ENCODE assay signal across 24 mouse cellular contexts in the genomic region with DNA sequence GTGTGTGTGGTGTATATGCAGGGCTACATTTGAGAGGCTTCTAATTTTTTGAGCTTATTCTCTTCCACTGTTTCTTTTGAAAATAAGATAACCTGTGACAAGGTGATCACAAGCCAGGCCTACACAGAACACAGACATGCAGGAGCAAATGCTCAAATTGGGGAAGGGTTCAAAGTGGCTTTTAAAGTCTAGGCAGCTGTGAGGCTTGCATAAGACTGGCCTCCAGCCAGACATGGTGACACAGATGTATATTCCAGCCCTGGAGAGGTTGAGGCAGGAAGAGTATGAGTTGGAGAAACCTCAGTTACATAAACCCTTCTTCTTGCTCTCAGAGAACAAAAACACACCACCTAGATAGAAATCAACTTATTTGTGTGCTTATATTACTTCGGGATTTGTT. TPM values are rescaled to one million over a fixed set of nuclear protein-coding genes. Genes with fewer than 3 reads are reported as not detected.
DNase-seq lines count a peak whose midpoint lies in the region; ATAC-seq and TF ChIP-seq lines count a peak whose summit lies in the region.
"Had no signal": no experiment of that assay in that cellular context is flagged by ENCODE, and none has a peak within 500 bp of the region (broad histone marks: within the 10 kb centered on the region; RNA-seq: fewer than 3 reads in every experiment).

No protein-coding gene starts in this region.

- no peaks in the 10 kb centered on the region for H3K36me3 ChIP-seq in heart, adult 2 months (ENCODE audit: control insufficient read depth, insufficient read depth, low read length)
- no peaks in the 10 kb centered on the region for H3K36me3 ChIP-seq in hindbrain, embryonic 13.5 days
- H3K36me3 ChIP-seq: embryonic facial prominence, embryonic 13.5 days; embryonic facial prominence, embryonic 15.5 days; forebrain, embryonic 15.5 days had no signal

- TF ChIP-seq POLR2A in heart, adult 2 months (IDR thresholded peaks at IDR 0.05; ENCODE audit: insufficient read depth, low read depth, low read length) = no peak

- peak; percentile 68 for ATAC-seq in common myeloid progenitor, adult 5-6 weeks (replicated peaks; ENCODE audit: low read depth, poor library complexity, severe bottlenecking)
- peak; percentile 65 for ATAC-seq in granulocyte monocyte progenitor cell, adult 5-6 weeks (replicated peaks; ENCODE audit: poor library complexity, severe bottlenecking)
- peak; percentile 76 for ATAC-seq in megakaryocyte progenitor cell, adult 5-6 weeks (replicated peaks; ENCODE audit: poor library complexity)
- no peak for ATAC-seq in hindbrain, embryonic 13.5 days (ENCODE audit: low FRiP score)
- ATAC-seq: forebrain, embryonic 13.5 days; forebrain, embryonic 15.5 days; forebrain, postnatal 0 days had no signal

- H3K27me3 ChIP-seq in heart, adult 2 months (ENCODE audit: control insufficient read depth, insufficient read depth, low read length) = no peaks in the 10 kb centered on the region
- H3K27me3 ChIP-seq in hindbrain, embryonic 13.5 days = peaks cover 6% of the 10 kb centered on the region; the same call in 1 of the 2 replicates
- H3K27me3 ChIP-seq: forebrain, embryonic 13.5 days; forebrain, embryonic 15.5 days had no signal

- no peak overlapping the region for H3K4me2 ChIP-seq in hindbrain, embryonic 13.5 days
- H3K4me2 ChIP-seq: embryonic facial prominence, embryonic 13.5 days; embryonic facial prominence, embryonic 15.5 days; forebrain, embryonic 13.5 days; forebrain, embryonic 15.5 days had no signal

- no peak for TF ChIP-seq EP300 in heart, adult 2 months (IDR thresholded peaks at IDR 0.05; ENCODE audit: insufficient read depth, low read depth, low read length)

- 71% methylated on average over 1 of the region's 1 CpGs for WGBS in heart, adult 2 months
- 79% methylated on average over 1 of the region's 1 CpGs for WGBS in hindbrain, embryonic 13.5 days

- H3K27ac ChIP-seq in heart, adult 2 months = no peak overlapping the region
- H3K27ac ChIP-seq in hindbrain, embryonic 13.5 days = no peak overlapping the region
- H3K27ac ChIP-seq: embryonic facial prominence, embryonic 13.5 days; embryonic facial prominence, embryonic 15.5 days; forebrain, embryonic 13.5 days; forebrain, embryonic 15.5 days had no signal

- H3K4me1 ChIP-seq in heart, adult 2 months (ENCODE audit: control insufficient read depth, insufficient read depth, low read length) = no peaks in the 10 kb centered on the region
- no peaks in the 10 kb centered on the region for H3K4me1 ChIP-seq in hindbrain, embryonic 13.5 days (replicated peaks)
- H3K4me1 ChIP-seq: embryonic facial prominence, embryonic 13.5 days; embryonic facial prominence, embryonic 15.5 days; forebrain, embryonic 13.5 days; forebrain, embryonic 15.5 days had no signal

- H3K4me3 ChIP-seq in heart, adult 2 months = no peak overlapping the region
- H3K4me3 ChIP-seq in hindbrain, embryonic 13.5 days = no peak overlapping the region
- H3K4me3 ChIP-seq: embryonic facial prominence, embryonic 13.5 days; embryonic facial prominence, embryonic 15.5 days; erythroblast, embryonic 14.5 days; forebrain, embryonic 13.5 days; forebrain, embryonic 15.5 days had no signal

- H3K9me3 ChIP-seq in hindbrain, embryonic 13.5 days = no peaks in the 10 kb centered on the region
- H3K9me3 ChIP-seq: embryonic facial prominence, embryonic 13.5 days; embryonic facial prominence, embryonic 15.5 days; forebrain, embryonic 13.5 days; forebrain, embryonic 15.5 days had no signal

- intact Hi-C loops in heart, adult 2 months (cut with DNase I) = no loop called here

- H3K79me2 ChIP-seq in heart, adult 2 months (replicated peaks; ENCODE audit: control insufficient read depth, insufficient read depth, low read length) = no peaks in the 10 kb centered on the region

- H3K9ac ChIP-seq in heart, adult 2 months (ENCODE audit: low read depth, low read length) = no peak overlapping the region
- H3K9ac ChIP-seq in hindbrain, embryonic 13.5 days = no peak overlapping the region
- H3K9ac ChIP-seq: embryonic facial prominence, embryonic 13.5 days; embryonic facial prominence, embryonic 15.5 days; forebrain, embryonic 13.5 days; forebrain, embryonic 15.5 days; forebrain, postnatal 0 days had no signal

- no peak for TF ChIP-seq CTCF in heart, adult 2 months (IDR thresholded peaks at IDR 0.05)

- DNase-seq in heart, adult 11 months = peak; percentile 74
- DNase-seq in heart, adult 2 months = no peak
- DNase-seq in kidney, adult 8-10 months = no peak
- DNase-seq in cerebellum, adult 11-12 months = no peak
- DNase-seq: adrenal gland, adult 8-10 months; adrenal gland, postnatal 14 days; adrenal gland, postnatal 36 days; cerebellum, adult 18-20 months; cerebellum, adult 8-10 months; cerebellum, postnatal 10 days; cerebellum, postnatal 25 days; embryo, embryonic 11 days; forebrain, postnatal 0 days had no signal

RNA-seq across cellular contexts. Expression of gene Ada, which starts 16.9 kb away (rescaled TPM):
- 1 to 10 TPM in 1 of 2 experiments, under 1 TPM in 1; 0.65 to 1.0 TPM for total RNA-seq in heart, adult 2 months (2021)
- polyA plus RNA-seq in heart, adult 2 months (2012; rRNA removed) = 0.61 and 1.2 TPM in 2 replicates
- 16.9 and 17.6 TPM in 2 replicates for total RNA-seq in common myeloid progenitor, adult 5-6 weeks (2017)
- total RNA-seq in granulocyte monocyte progenitor cell, adult 5-6 weeks (2014; fragmentation: Nextera tagmentation) = 14.7 and 22.8 TPM in 2 replicates
- total RNA-seq in granulocyte monocyte progenitor cell, adult 5-6 weeks (2017) = 17.0 and 19.3 TPM in 2 replicates
- total RNA-seq in megakaryocyte progenitor cell, adult 5-6 weeks (2015) = 13.4 TPM in 2 replicates
- 17.5 and 20.2 TPM in 2 replicates for total RNA-seq in megakaryocyte progenitor cell, adult 5-6 weeks (2017)
- polyA plus RNA-seq in hindbrain, embryonic 13.5 days (2015; fragmentation: Nextera tagmentation; extraction: Ambion mirVana) = 2.8 and 3.2 TPM in 2 replicates

RNA-seq across cellular contexts. Expression of gene Ccn5, which starts 53.8 kb away (rescaled TPM):
- total RNA-seq in heart, adult 2 months (2021) = 1 to 10 TPM; 1.3 to 2.6 TPM
- 11.6 and 18.4 TPM in 2 replicates for polyA plus RNA-seq in heart, adult 2 months (2012; rRNA removed)
- total RNA-seq in common myeloid progenitor, adult 5-6 weeks (2017) = not detected in 2 replicates
- total RNA-seq in granulocyte monocyte progenitor cell, adult 5-6 weeks (2014; fragmentation: Nextera tagmentation) = not detected in 2 replicates
- total RNA-seq in granulocyte monocyte progenitor cell, adult 5-6 weeks (2017) = not detected in 2 replicates
- 0.25 TPM in 1 of 2 replicates, not detected in the other for total RNA-seq in megakaryocyte progenitor cell, adult 5-6 weeks (2015)
- total RNA-seq in megakaryocyte progenitor cell, adult 5-6 weeks (2017) = not detected in 2 replicates
- polyA plus RNA-seq in hindbrain, embryonic 13.5 days (2015; fragmentation: Nextera tagmentation; extraction: Ambion mirVana) = 0.13 and 0.22 TPM in 2 replicates
- total RNA-seq: forebrain, postnatal 0 days; MEL had no signal
- polyA plus RNA-seq: embryonic facial prominence, embryonic 11.5 days; erythroblast, embryonic 14.5 days had no signal
